ENCODE assay signal across 9 mouse cellular contexts in genomic region chr6:29240806-29241205, GRCm38 (mm10). TPM values are rescaled to one million over a fixed set of nuclear protein-coding genes. Genes with fewer than 3 reads are reported as not detected.
DNase-seq lines count a peak whose midpoint lies in the region; ATAC-seq and TF ChIP-seq lines count a peak whose summit lies in the region.
"Had no signal": no experiment of that assay in that cellular context is flagged by ENCODE, and none has a peak within 500 bp of the region (broad histone marks: within the 10 kb centered on the region; RNA-seq: fewer than 3 reads in every experiment).

No protein-coding gene starts in this region.

- CTCF ChIA-PET in Patski (lab: Charles Lee), result interaction anchor here (0.6 to 7.2 kb wide), 23 partner anchors 9 to 87 kb away, joined by 3 to 31 read pairs (median 4); partner anchors contain the start of genes Fam71f2, Hilpda and Rbm28

- H3K9ac ChIP-seq in midbrain, embryonic 11.5 days (ENCODE audit: low read length), result no peak overlapping the region
- no peak overlapping the region for H3K9ac ChIP-seq in midbrain, embryonic 15.5 days
- H3K9ac ChIP-seq in limb, embryonic 11.5 days (ENCODE audit: low read length), result no peak overlapping the region

- H3K4me1 ChIP-seq in midbrain, embryonic 11.5 days (ENCODE audit: control insufficient read depth, insufficient read depth, low read length), result no peaks in the 10 kb centered on the region
- H3K4me1 ChIP-seq in midbrain, embryonic 15.5 days, result no peaks in the 10 kb centered on the region
- H3K4me1 ChIP-seq in limb, embryonic 11.5 days (ENCODE audit: control insufficient read depth, insufficient read depth, low read length), result no peaks in the 10 kb centered on the region

- no peak overlapping the region for H3K4me2 ChIP-seq in midbrain, embryonic 11.5 days
- H3K4me2 ChIP-seq in midbrain, embryonic 15.5 days, result no peak overlapping the region
- H3K4me2 ChIP-seq in limb, embryonic 11.5 days (ENCODE audit: low read depth, severe bottlenecking), result no peak overlapping the region

- H3K27me3 ChIP-seq in midbrain, embryonic 11.5 days (ENCODE audit: control insufficient read depth, insufficient read depth, low read length), result no peaks in the 10 kb centered on the region
- no peaks in the 10 kb centered on the region for H3K27me3 ChIP-seq in midbrain, embryonic 15.5 days (replicated peaks)
- no peaks in the 10 kb centered on the region for H3K27me3 ChIP-seq in Patski
- no peaks in the 10 kb centered on the region for H3K27me3 ChIP-seq in limb, embryonic 11.5 days (ENCODE audit: control insufficient read depth, insufficient read depth, low read length)

- WGBS in midbrain, embryonic 11.5 days, result 40% methylated on average over 2 of the region's 2 CpGs
- 25% methylated on average over 2 of the region's 2 CpGs for WGBS in midbrain, embryonic 15.5 days
- 30% methylated on average over 2 of the region's 2 CpGs for WGBS in limb, embryonic 11.5 days

- in situ Hi-C loops in Patski (cut with MboI; ENCODE audit: low pct_unique_long_range_greater_than_20kb), result loop anchor here (5.0 kb wide), 3 partner anchors 34 to 74 kb away; partner anchors contain the start of genes Fam71f2 and Rbm28

- no peaks in the 10 kb centered on the region for H3K36me3 ChIP-seq in midbrain, embryonic 11.5 days (ENCODE audit: control insufficient read depth, insufficient read depth, low read length)
- H3K36me3 ChIP-seq in midbrain, embryonic 15.5 days (replicated peaks), result no peaks in the 10 kb centered on the region
- H3K36me3 ChIP-seq in limb, embryonic 11.5 days (ENCODE audit: control insufficient read depth, insufficient read depth, low read length), result no peaks in the 10 kb centered on the region

- intact Hi-C loops in heart, postnatal 10 days (cut with DNase I), result loop anchor here (1.0 to 2.0 kb wide), 3 partner anchors 36 to 76 kb away; partner anchors contain the start of genes Fam71f2 and Rbm28

- peak; percentile 97 for DNase-seq in midbrain, embryonic 11.5 days (ENCODE audit: low spot score, missing footprints)
- no peak for DNase-seq in Patski (ENCODE audit: low read depth, low spot score)
- peak; percentile 29 for DNase-seq in cerebellum, adult 11-12 months
- DNase-seq in heart, postnatal 10 days, result peak; percentile 56 to 73
- peak; percentile 73 for DNase-seq in limb, embryonic 11.5 days (ENCODE audit: low spot score)
- peak; percentile 61 for DNase-seq in retina, postnatal 7 days (ENCODE audit: low read depth, low spot score)
- DNase-seq in ovary, postnatal 10 days (ENCODE audit: low spot score), result no peak

- ATAC-seq in midbrain, embryonic 11.5 days (ENCODE audit: low FRiP score), result peak; percentile 50; the same call in 1 of the 2 replicates
- ATAC-seq in midbrain, embryonic 15.5 days (replicated peaks), result no peak
- ATAC-seq in Patski, result peak; percentile 23
- ATAC-seq in limb, embryonic 11.5 days (ENCODE audit: insufficient number of reproducible peaks, low FRiP score, low TSS enrichment, low read depth), result no peak

- POLR2A ChIA-PET in Patski (lab: Charles Lee), result no interaction called here

- no peak overlapping the region for H3K27ac ChIP-seq in midbrain, embryonic 11.5 days (ENCODE audit: low read depth, low read length)
- H3K27ac ChIP-seq in midbrain, embryonic 15.5 days, result no peak overlapping the region
- no peak overlapping the region for H3K27ac ChIP-seq in limb, embryonic 11.5 days (replicated peaks; ENCODE audit: low read depth, low read length)

- TF ChIP-seq CTCF in Patski (IDR thresholded peaks at IDR 0.05), result peak; percentile 70

- no peak overlapping the region for H3K4me3 ChIP-seq in midbrain, embryonic 11.5 days (ENCODE audit: low read depth, low read length)
- H3K4me3 ChIP-seq in midbrain, embryonic 15.5 days, result no peak overlapping the region
- no peak overlapping the region for H3K4me3 ChIP-seq in limb, embryonic 11.5 days (ENCODE audit: low read depth, low read length)
- H3K4me3 ChIP-seq: megakaryocyte, embryonic 14.5 days had no signal

- no peaks in the 10 kb centered on the region for H3K9me3 ChIP-seq in midbrain, embryonic 11.5 days (ENCODE audit: control insufficient read depth, low read length)
- H3K9me3 ChIP-seq in midbrain, embryonic 15.5 days, result no peaks in the 10 kb centered on the region
- H3K9me3 ChIP-seq in limb, embryonic 11.5 days (ENCODE audit: control insufficient read depth, low read length), result no peaks in the 10 kb centered on the region

RNA-seq across cellular contexts. Expression of gene Impdh1, which starts 24.6 kb away (rescaled TPM):
- polyA plus RNA-seq in midbrain, embryonic 11.5 days (2014; fragmentation: Nextera tagmentation; extraction: Ambion mirVana), result 36.9 and 42.0 TPM in 2 replicates
- 59.3 and 63.4 TPM in 2 replicates for polyA plus RNA-seq in midbrain, embryonic 15.5 days (2015; fragmentation: Nextera tagmentation; extraction: Ambion mirVana)
- polyA plus RNA-seq in Patski (2021), result 28.2 TPM
- 10 to 100 TPM; 35.2 to 41.5 TPM for total RNA-seq in heart, postnatal 10 days (2021)
- 40.8 and 50.1 TPM in 2 replicates for polyA plus RNA-seq in limb, embryonic 11.5 days (2014; fragmentation: Nextera tagmentation; extraction: Ambion mirVana)

RNA-seq across cellular contexts. Expression of gene Hilpda, which starts 31.5 kb away (rescaled TPM):
- polyA plus RNA-seq in midbrain, embryonic 11.5 days (2014; fragmentation: Nextera tagmentation; extraction: Ambion mirVana), result 30.1 and 30.5 TPM in 2 replicates
- polyA plus RNA-seq in midbrain, embryonic 15.5 days (2015; fragmentation: Nextera tagmentation; extraction: Ambion mirVana), result 35.8 and 36.2 TPM in 2 replicates
- polyA plus RNA-seq in Patski (2021), result 14.0 TPM
- 1 to 10 TPM; 7.3 to 9.8 TPM for total RNA-seq in heart, postnatal 10 days (2021)
- 41.6 and 43.0 TPM in 2 replicates for polyA plus RNA-seq in limb, embryonic 11.5 days (2014; fragmentation: Nextera tagmentation; extraction: Ambion mirVana)

RNA-seq across cellular contexts. Expression of gene Fam71f2, which starts 38.6 kb away (rescaled TPM):
- 0.41 and 0.79 TPM in 2 replicates for polyA plus RNA-seq in midbrain, embryonic 11.5 days (2014; fragmentation: Nextera tagmentation; extraction: Ambion mirVana)
- 0.40 and 0.86 TPM in 2 replicates for polyA plus RNA-seq in midbrain, embryonic 15.5 days (2015; fragmentation: Nextera tagmentation; extraction: Ambion mirVana)
- 0.12 TPM for polyA plus RNA-seq in Patski (2021)
- total RNA-seq in heart, postnatal 10 days (2021), result not detected
- polyA plus RNA-seq in limb, embryonic 11.5 days (2014; fragmentation: Nextera tagmentation; extraction: Ambion mirVana), result 0.33 and 0.81 TPM in 2 replicates

Comparison
In these comparisons a context has a peak if more than half of its experiments do, and no peak if none do; other contexts are left out.
1. ATAC-seq: peak in midbrain, embryonic 11.5 days (single experiment) and Patski (single experiment); none in midbrain, embryonic 15.5 days (single experiment) and limb, embryonic 11.5 days (single experiment).
2. DNase-seq: peak in midbrain, embryonic 11.5 days (single experiment), cerebellum, adult 11-12 months (single experiment), heart, postnatal 10 days (2 of 2), limb, embryonic 11.5 days (single experiment) and retina, postnatal 7 days (single experiment); none in Patski (single experiment) and ovary, postnatal 10 days (single experiment).